Mouse (Mus musculus): ENCODE data around the gene Wnt1.

- TF ChIP-seq CTCF (IDR thresholded peaks at IDR 0.05; ENCODE audit: borderline replicate concordance, control insufficient read depth, extremely low read depth, insufficient read depth, low read length, poor library complexity) (no peak), POLR2A (IDR thresholded peaks at IDR 0.05; ENCODE audit: control insufficient read depth, extremely low read depth, insufficient read depth, low read length, poor library complexity) (no peak)
Measured at GRCm38 (mm10) chr15:98802926-98803325, 13.3 kb downstream of the Wnt1 start.
